Mouse (Mus musculus) brain, adult 2 months (tissue): ENCODE measurements around the gene Gpc6.
A peak's percentile ranks its signal among the peaks of the same experiment; 100 is the strongest.

ENCODE experiments used
- DNase-seq: peaks from one replicate; pipeline ENCODE4 v3.0.0; 2011; ENCODE audit warnings: low read depth, low spot score

The Gpc6 gene

DNA sequence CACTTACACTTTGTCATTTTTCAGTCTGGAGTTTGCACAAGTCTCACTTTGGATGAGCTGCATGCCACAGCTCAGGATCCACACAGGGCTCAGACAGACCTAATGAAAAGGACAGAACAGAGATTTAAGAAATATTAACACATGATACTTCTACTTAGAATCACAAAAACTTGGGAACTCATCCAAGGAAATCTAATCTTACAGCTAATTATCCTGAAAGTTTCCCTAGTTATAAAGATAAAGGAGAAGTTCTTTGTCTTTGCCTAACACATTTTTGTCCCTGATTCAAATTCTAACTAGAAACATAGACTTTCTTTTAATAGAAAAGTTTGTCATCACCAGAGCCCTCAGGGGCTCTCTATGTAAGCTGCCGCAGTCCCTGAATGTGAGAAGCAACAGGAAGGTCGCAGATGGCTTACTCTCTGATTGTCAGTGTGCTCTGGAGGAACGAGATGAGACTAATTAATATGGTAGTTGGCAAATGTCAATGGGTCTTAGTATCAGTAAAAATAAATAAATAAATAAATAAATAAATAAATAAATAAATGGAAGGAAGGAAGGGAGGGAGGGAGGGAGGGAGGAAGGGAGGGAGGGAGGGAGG, 526.4 kb downstream of the Gpc6 start:
- DNase-seq: no peak

- DNase-seq: no peak
Observed at GRCm38 (mm10) chr14:117452150-117452549, 527.0 kb downstream of the Gpc6 start.

DNA sequence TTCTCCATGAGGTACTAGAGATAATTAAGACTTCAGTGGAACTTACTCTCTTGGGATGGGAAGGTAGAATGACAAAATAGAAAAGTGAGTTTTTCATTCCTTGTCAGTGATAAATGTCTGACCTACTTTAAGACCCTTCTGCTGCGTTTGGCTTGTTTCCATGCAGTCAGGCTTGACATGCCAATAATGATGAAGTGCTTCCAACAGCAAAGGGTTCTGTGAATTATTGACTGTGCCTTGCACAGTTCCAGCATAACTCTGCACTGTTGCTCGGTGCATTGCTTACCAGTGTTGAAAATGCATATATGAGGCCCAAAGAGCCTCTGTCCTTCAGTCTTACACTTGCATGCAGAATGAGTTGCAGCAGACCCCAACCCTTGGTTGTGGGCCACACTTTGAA, 548.3 kb downstream of the Gpc6 start:
- DNase-seq: no peak

DNA sequence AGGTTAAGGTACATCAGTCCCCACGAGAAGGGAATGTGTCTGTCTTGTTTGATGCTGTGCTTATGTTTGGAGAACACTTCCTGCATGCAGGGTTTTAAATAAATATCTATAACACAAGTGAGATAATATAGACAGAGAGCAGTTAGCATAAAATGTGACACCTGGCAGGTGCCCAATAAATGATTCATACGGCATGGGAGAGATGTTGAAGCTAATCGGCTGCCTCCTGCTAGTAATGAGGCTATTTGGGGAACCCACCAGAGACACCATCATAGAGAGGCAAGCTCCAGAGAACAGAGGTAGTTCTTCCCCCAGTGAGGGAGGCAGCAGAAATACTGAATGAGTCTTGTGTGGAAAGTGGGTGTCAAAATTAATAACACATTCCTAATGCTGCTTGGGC, 553.8 kb downstream of the Gpc6 start:
- DNase-seq: peak; percentile 36

GRCm38 (mm10) chr14:117487161-117487754, 562.1 kb downstream of the Gpc6 start:
- no peak for DNase-seq

DNA sequence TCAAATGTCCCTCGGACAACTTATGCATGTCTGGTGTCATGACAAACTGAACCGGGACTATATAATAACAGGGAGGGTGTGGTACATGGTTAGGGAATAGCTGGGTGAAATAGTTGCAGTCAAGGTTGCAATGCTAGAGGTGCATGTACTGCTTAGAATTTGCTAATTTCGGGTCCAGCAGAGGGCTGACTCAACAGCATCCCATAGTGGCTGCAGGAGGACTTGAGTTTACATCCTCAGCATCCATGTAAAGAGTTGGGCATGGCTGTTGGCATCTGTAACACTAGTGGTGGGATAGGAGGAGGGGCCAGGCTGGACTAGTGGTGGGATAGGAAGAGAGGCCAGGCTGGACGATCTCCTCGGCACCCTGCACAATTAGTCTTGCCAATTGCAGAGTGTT, 565.4 kb downstream of the Gpc6 start:
- no peak for DNase-seq

DNA sequence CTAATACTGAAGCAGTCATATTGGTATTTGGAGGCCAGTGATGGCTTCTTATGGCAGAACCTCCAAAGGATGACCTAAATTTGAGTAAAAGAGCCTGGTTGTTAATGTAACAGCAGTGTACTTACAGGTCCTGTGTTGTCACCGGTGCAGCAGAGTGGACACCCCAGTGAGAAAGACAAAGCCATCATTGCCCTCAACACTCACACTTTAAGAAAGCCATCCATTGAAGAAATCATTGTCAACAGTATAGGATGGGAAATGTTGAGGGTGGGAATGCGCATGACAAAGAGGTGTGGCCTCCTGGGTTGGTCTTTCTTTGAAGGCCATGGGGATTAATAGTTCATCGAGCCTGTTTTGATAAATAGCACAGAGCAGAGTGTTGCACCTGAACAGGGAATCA, 570.0 kb downstream of the Gpc6 start:
- no peak for DNase-seq

- DNase-seq: no peak
Observed at GRCm38 (mm10) chr14:117498785-117499184, 573.7 kb downstream of the Gpc6 start.

DNA sequence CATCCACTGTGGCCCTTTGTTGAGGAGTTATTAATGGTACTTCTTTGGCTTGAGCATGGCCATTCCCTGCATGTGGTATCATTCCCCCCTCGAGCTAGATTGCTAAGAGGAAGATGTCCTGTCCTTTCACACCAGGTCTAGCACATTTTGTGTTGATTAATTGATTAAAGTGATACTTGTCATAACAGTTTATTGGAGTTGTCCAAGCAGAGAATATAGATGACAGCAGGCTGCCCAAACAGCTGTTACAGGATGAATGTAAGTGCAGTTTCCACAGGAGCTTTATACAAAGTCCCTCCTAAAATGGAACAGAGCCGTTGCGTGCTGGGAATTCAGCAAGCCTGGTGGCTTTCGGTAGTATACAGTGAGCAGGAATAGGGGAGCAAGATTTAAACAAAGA, 574.2 kb downstream of the Gpc6 start:
- DNase-seq: no peak

- no peak for DNase-seq
Observed at GRCm38 (mm10) chr14:117514829-117515228, 589.7 kb downstream of the Gpc6 start.

DNA sequence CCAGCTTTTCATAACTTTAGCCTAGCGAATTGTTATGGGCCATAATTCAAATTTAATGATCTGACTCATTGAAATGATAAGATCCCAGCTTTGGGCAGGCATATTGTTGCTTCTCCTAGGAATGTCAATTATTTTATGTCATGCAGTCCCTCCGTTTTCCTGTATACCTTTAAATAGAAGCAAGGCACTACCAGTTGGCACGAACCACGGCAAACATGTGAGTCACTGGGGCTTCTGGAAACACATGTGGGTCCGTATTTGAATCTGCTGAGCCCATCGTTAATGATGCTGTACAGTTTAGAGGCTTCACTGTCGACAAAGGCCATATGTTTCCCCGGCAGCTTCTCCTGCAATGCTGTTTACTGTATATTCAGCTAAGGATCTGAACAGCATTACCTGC, 594.5 kb downstream of the Gpc6 start:
- DNase-seq: peak; percentile 53

DNA sequence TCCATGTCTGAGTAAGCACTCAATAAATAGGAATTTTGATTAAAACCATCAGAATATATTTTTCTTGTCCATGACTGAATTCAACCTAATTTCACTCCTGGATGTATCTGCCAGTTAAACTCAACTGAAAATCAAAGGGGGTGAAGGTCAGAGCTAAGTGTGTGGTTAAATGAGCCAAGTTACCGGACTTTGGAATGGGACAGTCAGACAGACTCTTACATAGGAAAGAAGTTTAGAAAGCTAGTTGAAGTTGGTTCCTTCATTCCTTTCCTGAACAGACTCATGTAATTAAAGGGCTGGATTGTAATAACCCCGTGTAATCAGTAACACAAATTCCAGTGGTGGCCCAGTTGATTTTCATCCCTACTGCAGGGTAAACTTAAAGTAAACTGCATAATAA, 595.6 kb downstream of the Gpc6 start:
- no peak for DNase-seq

DNA sequence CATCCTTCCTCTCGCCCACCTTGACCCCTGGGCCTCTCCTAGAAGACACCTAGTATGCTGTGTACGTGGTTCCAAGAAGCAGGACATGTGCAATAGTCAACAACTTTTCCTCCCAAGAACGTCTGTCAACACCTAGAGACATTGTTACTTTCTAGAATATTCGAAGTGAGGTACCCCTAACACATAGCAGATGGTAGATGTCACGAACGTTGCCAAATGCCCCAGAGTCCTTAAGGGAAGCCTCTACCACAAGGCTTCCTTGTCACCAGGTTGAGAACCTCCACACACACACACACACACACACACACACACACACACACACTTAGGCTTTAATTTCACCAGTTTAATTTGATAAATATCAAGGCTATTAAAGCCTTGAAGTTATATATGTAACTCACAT, 600.0 kb downstream of the Gpc6 start:
- DNase-seq: no peak

- DNase-seq: no peak
Observed at GRCm38 (mm10) chr14:117527053-117527452, 601.9 kb downstream of the Gpc6 start.

DNA sequence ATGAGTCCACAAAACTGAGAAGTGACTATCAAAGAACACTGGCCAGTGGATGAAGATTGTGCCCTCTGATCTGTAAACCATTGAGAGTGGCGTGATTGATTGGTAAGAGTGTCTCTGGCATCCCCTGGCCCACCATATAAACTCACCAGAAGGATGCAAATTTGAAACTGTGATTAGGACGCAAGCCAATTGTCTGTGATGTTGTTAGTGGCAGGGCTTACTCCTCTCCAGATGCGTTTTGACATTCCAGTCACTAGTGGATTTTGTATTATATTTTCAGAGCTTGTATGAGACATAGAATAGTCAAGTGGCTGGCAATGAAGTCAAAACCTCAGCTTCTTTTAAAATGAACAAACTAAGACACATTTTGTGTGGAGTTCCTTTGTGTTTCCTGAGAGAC, 604.3 kb downstream of the Gpc6 start:
- DNase-seq: no peak

DNA sequence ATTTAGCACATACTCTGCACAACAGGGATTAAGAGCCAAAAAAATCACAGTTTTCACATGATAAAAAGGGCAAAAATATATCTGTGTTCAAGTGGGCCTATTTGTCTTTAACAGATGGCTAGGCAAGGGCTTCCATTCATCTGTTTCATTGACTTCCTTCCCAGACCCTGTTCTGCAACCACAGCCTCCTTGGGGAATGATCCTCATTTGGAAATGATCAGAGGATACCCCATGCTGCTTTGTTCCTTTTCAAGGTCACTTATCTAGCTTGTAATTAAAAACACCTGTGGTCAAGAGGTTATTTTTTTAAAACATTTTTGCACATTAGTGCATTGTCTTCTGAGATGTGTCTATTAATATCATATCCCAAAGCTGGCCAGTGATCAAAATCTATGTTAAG, 627.7 kb downstream of the Gpc6 start:
- DNase-seq: no peak

DNA sequence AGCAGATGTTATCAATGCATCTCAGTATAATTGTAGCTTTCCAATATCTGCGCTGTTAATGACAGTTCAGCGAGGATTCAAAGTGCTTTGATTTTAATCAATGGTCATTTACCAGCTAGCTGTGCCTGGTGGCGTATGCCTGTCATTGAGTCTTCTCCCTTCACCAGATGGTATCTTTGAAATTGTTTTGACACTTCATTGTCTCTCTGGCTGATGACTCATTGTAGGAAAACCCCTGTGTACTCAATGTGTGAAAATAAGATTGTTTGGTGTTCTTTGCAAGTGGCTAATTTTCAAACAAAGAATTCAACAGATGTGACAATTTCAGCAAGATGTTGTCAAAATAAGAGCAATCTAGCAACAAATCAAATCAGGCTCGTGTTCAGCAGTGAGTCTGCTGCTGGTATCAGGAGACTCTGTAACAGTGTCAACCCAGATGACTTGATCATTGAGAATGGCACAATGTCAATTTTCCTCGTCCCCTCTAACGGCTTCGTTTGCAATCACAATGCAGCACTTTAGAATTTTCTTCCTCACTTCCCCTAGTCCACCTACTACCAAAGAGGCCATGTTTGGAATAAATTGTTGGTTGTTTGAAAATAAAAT, 631.7 kb downstream of the Gpc6 start:
- DNase-seq: peak; percentile 18

DNA sequence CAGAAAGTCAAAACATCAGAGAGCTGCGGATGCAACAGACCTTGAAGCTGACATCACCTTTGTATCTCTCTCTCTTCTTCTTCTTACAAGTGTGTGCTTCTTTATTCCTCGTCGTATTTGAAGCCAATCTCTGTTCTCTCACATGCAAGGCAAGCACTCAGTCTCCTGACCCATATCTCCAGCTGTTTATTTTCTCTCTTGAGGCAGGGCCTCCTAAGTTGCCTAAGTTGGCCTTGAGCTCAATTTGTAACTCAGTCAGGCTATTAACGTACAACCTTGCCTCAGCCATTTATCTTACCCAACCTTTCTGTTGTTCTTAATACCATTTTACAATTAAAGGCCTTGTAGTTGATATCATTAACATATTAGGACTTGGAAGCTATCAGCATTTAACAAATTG, 637.0 kb downstream of the Gpc6 start:
- no peak for DNase-seq

- no peak for DNase-seq
Observed at GRCm38 (mm10) chr14:117569278-117569677, 644.2 kb downstream of the Gpc6 start.

DNA sequence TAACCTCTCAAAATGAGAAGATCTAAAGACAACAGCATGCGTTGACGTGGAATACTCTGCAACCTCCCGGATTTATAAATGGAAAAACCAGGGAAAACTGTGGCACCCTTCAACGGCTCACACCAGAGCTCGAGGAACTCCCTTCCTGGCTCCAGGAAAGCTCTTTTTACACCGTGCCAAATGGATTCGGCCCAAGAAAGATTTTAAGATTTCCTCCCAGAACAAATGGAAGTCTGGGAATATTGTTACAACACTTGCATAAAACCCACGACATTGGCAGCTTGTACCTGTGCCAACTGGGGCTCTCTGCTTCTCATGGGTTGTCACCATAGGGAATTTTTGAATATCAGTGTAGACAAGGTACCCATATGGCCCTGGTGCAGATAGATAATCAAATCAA, 647.1 kb downstream of the Gpc6 start:
- DNase-seq: peak; percentile 44

DNA sequence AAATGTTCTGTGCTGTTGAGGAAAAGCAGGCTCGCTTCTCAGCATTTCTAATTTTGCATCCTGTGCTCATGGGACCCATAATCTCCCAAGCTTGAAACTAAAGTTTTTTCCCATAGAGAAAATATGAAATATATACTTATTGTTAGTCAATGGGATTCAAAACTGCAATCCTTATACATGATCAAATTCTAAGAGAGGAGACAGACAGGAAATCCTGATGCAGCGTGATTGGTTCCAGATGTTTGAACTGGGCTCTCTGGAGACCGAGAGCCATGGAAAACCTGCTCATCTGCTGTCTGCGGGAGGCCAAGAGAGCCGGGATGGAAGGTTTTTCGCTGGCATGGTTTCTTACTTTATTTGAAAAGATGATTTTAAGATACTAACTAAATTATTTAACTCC, 649.1 kb downstream of the Gpc6 start:
- no peak for DNase-seq

GRCm38 (mm10) chr14:117581740-117582139, 656.6 kb downstream of the Gpc6 start:
- no peak for DNase-seq

GRCm38 (mm10) chr14:117599758-117600157, 674.6 kb downstream of the Gpc6 start:
- peak; percentile 25 for DNase-seq

GRCm38 (mm10) chr14:117603837-117604236, 678.7 kb downstream of the Gpc6 start:
- DNase-seq: no peak
